Mouse (Mus musculus) liver, adult (tissue): Measurements from ENCODE around the gene Armc12.
A peak's percentile ranks its signal among the peaks of the same experiment; 100 is the strongest.

ENCODE experiments used
- GATA4 ChIP-seq: IDR thresholded peaks from 2 replicates; pipeline ENCODE4 v1.6.1; 2014; ENCODE audit warnings: mild to moderate bottlenecking, low read length; ENCODE audit not compliant: insufficient replicate concordance

Gene Armc12

DNA sequence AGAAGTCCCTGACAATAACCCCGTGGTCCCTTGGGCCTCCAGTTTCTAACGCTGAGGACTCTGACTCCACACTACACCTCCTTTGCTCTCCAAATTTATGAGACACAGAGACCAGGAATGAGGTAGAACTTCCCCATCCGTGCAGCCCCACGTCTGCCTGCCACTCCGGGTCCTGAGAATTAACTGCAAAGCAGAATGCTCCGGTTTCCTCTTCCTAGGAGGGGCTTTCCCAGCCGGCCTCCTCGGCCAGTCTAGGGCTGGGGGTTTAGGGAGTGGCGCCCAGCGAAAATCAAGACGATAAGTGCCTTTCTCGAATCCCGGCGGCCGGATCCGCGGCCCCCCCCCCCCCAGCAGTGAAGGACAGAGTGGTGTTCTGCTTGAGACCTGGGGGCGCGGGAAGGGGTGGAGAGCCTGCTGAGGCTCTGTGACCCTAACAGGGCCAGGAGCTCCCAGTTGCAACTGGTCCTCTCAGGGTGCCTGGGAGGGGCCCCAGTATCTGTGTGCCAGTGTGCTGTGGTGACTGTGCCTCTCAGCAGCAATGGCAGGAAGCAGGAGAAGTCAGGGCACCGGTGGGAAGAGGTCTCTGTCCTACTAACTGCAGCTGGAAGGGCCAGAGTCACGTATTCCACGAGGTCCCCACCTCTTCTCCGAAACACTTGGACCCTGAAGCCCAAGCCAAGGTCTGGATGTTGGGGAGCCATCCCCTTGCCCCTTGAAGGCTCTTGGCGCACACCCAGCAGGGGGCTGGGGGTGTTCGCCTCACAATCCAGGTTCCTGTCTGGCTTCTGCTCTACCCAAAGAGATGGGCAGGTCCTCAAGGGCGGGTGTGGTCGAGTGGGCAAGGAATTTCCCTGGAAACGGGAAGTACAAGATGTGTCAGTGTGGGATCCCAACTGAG is 19.9 kb upstream of the Armc12 start:
- TF ChIP-seq GATA4: no peak

DNA sequence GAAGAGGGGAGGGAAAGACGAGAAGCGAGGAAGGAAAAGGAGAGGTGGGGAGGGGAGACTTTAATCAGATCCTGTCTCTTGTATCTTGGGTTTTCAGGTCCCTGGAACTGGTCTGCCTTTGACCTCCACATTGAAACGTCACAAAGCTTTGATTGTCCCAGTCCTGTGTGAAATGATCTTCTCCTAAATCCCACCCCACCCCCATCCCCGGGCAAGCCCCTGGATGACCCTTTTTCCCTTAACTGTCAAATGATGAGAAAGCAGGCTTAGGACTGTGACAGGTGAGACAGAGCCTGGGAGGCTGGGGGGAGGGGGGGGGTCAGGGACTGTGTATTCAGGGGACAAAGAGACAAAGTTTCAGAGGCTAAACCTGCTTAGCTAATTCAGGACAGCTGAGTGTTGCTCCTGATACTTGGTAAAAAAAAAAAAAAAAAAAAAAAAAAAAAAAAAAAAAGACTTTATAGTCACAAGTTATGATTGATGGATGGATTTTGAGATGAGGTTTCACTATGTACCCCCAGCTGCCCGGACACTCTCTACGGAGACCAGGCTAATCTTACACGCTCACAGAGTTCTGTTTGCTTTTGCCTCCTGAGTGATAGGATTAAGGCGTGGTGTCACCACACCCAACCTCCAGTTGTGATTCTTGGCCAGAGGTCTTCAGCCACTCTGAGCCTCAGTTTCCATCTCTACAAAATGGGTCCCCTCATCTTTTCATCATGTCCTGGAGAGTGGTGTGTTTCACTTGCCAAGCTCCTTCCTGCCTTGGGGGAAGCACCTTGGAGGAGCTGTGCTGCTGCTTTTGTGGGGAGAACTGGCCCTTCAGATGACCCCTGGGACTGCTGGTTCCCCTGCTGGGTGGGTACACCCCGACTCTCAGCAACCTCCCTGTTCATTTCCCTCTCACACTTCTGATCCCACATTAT is 18.7 kb upstream of the Armc12 start:
- no peak for TF ChIP-seq GATA4

DNA sequence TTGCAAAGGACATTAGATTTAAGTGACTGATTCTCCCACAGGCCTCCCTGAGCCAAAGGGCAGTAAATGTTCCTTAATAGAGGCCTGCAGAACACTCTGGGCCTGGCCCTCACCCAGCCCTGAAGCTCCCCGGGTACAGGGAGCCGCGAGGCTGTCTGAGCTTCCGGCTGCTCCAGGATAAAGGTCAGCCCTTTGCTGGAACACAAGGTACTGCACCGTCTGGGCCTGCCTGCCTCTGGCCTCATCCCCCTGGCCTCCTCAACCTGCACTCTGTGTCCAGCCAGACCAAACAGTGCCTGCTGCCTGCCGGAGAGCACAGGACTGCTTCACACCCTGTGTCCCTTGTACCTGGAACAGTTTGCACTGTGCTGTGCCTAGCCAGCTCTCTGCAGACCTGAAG is 17.9 kb upstream of the Armc12 start:
- TF ChIP-seq GATA4: peak; percentile 72; the same call in 1 of the 2 replicates

DNA sequence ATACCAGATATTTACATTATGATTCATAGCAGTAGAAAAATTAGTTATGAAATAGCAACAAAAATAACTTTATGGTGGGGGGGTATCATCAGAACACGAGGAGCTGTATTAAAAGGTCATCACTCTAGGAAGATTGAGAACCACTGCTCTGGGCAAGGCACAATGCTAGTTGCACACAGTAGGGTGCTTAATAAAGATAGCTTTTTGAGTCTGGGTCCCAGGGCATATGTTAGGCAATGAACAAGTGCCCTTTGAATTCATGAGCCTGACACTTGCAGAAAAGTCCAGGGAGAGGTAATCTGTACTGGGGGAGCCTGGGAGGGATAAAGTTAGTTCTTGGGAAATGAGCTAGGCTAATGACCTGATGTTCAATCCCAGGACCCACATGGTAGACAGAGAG is 17.3 kb upstream of the Armc12 start:
- TF ChIP-seq GATA4: no peak

DNA sequence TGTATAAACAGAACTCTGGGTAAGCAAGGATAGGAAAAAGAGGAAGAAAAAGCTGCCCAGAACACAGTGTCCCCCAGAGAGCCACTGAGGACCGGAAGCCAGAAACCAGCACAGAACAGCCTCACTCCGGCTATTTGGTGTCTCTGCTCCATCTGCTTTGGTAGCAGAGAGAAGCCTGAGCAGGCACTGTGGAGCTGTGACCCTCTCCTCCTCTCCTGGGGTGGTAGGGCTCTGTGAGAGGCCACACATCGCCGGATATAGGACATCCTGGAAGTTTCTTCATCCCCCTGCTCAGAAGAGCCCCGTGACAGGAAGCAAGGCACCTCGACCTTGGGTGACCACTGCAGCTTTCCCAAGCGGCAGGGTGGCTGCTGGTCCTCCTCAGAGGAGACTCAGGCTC is 16.8 kb upstream of the Armc12 start:
- TF ChIP-seq GATA4: no peak

DNA sequence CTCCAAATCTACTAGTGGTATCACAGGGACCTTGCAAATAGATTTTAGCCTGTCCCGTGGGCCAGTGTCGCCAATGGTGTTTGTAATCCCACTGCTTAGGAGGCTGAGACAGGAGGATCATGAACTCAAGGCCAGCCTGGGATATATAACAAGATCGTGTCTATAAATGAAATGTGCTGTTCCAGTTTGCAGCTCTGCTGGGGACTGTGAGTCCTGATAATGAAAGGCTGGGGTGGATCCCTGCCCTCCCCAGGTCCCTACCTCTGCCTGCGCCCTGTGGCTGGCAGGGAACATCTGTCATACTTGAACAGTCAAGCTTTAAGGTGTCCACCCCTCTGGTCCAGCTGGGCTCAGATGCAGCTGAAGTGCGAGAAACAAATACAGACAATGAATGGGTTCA is 16.1 kb upstream of the Armc12 start:
- TF ChIP-seq GATA4: no peak

DNA sequence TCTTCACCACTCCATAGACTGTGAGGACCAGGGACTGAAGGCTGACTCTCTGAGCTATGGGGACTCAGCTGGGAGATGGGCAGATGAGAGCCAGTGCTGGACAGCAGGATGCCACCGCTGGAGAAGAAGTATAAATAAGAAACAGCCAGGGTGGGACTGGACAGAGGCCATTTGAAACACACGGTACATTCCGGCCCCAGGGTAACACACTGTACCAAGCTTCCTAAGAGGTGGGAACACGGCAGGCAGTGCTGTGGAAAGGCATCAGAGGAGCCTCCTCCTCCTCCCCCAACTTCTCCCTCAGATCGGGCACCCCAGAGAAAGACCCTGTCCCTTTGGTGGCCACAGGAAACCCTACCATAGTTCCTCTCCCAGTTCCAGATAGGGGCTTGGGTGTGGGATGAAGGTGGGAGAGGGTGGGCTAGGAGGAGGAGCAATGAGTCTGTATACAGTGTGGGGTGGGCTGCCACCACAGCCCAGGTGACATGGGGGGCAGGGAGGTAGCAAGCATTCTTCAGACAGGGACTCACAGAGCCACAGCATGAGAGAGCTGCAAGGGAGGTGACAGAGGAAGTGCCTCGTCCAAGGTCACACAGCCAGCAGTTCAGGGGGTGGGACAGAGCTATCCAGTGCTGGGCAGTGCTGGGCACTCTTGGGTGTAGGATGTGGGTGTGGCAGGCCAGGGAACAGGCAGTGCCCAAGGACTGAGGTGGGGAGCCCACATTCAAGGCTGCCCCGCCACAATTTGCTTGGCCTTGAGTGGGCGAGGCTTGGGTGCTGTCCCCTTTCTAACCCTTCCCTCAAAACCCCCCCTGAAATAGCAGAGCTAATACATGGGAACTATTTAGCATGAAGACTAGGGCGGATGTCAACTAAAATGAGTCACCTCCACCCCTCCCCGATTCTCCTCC is 14.9 kb upstream of the Armc12 start:
- no peak for TF ChIP-seq GATA4

DNA sequence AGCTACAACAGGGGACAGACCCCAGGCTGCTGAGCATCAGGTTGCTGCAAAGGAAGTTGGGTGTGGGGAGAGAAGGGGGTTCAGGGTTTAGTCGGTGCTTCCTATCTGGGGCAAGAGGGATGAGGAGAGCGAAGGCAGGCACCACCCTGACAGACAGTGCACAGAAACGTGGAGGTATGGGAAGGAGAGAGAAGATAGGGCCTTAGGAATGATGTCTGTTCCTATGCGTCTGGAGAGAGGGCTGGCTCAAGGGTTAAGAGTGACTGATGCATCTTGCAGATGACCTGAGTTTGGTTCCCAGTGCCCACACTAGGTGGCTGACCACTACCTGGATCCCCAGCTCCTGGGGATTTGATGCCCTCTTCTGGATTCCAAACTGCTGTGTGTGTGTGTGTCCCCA is 13.7 kb upstream of the Armc12 start:
- no peak for TF ChIP-seq GATA4

DNA sequence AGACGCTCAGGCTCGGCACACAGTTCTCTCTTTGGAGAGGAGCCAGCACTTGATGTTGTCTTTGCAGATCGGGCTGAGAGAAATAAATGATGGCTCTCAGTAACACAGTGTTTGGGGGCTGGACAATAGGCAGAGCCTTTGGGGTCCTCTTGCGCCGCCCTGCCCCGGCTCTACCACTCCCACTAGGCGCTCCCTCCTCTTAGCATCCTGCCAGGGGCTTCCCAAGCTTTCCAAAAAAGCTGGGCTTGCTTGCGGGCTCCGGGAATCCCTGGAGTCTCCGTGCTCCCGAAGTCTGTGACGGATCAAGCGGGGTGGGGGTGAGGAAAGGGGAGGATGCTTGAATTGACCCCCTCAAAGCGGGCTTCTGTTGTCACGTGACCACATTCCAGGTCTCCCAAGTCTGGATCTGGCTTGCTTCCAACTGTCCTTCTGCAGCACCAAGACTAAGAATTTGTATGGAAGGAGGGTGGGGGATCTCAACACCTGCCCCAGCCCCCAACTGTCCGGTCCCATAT is 13.1 kb upstream of the Armc12 start, which contains the start of gene Fkbp5:
Gene Fkbp5 (minus strand): TSS at position 87 of the 515 bp plus-strand sequence.
- TF ChIP-seq GATA4: no peak

DNA sequence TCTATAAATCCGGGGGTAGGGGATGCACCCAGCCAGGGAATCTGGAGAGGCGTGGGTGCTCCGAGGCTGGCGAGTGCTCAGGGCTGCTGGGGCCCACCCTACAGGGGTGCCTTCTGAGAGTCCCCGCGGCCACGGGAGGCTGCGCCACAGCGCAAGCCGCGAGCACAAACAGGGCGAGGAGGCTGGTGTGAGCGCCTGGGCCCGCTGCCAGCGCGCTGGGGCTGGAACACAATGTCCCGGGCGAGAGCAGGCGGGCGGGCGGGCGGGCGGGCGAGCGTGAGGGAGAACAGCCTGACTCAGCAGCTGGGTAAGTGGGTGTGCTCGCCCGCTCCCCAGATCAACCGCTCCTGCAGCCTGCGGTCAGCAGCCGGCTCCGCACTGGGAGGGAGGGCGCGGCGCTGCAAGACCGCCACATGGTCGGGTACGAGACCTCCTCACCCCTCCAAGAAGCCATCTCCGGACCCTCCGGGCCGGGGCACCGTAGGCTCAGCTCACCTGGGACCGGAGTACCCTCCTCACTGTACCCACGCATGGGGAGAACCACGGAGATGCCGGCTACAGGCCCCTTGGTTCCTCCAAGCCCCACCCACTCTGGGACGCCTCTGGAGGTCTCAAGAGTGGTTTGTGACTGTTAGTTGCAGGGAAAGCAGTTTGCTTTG is 12.5 kb upstream of the Armc12 start:
- TF ChIP-seq GATA4: no peak

DNA sequence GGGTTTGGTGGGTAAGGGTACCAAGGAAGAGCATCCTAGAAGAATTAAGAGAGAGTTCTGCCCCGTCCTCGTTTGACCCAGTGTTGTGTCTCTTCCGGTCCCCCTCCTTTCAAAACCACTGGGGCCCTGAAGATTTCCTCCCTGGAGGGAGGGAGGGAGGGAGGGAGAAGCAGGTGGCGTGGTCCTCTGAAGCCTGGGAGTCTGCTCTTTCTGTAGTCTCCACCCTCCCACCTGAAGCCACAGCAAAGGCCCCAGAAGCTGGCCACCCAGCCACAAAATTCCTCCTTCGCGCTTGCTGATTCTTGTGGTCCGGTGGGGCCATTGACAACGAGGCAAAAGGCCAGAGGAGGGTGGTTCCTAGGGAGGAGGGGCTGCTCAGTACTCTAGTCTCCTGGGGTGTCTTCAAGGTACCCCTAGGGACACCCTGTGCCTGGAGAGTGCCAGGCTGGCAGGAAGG is 12.0 kb upstream of the Armc12 start:
- no peak for TF ChIP-seq GATA4

DNA sequence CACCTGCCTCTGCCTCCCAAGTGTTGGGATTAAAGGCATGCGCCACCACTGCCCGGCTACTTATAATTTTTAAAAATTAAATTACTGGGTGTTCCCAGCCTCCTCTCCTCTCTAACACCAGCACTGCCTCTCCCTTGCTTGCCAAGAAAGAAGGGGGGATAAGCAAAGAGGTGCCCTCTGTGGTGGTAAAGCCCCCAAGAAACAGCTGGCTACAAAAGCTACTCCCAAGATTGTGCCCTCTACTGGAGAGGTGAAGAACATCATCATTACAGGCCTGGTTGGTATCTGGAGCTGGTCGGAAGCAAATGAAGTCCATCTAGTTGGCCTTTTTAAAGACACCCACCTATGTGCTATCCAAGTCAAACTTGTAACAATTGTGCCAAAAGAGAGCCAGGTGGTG is 10.8 kb upstream of the Armc12 start:
- TF ChIP-seq GATA4: no peak

DNA sequence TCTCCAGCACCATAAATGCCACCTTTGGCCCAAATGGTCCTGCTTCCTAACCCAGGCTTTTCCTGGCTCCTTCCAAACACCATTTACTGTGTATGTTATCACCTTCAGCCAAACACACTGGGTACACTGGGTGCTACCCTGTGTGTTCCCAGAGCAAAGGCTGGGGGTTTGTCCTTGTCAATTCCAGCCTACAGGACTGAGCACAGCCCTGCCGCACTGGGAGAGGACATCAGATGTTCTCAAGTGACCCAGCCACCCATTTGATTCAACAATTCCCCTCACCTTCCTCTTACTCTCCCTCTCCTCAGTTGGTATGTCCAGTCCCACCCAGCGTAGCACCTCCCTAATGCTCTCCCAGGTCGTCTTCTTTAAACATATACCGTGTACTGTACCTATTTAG is 10.0 kb upstream of the Armc12 start:
- TF ChIP-seq GATA4: no peak
